Mouse (Mus musculus) liver, postnatal 0 days (tissue): ENCODE results near the gene Wdr25.

ENCODE experiments used
- CTCF ChIP-seq: sonication (generic); IDR thresholded peaks from 2 replicates; pipeline ENCODE4 v1.5.1; 2016; ENCODE audit warnings: antibody characterized with exemption, low read depth
- EP300 ChIP-seq: IDR thresholded peaks from 2 replicates; pipeline ENCODE4 v1.6.1; 2016; ENCODE audit warnings: antibody characterized with exemption, low read depth, mild to moderate bottlenecking

DNA sequence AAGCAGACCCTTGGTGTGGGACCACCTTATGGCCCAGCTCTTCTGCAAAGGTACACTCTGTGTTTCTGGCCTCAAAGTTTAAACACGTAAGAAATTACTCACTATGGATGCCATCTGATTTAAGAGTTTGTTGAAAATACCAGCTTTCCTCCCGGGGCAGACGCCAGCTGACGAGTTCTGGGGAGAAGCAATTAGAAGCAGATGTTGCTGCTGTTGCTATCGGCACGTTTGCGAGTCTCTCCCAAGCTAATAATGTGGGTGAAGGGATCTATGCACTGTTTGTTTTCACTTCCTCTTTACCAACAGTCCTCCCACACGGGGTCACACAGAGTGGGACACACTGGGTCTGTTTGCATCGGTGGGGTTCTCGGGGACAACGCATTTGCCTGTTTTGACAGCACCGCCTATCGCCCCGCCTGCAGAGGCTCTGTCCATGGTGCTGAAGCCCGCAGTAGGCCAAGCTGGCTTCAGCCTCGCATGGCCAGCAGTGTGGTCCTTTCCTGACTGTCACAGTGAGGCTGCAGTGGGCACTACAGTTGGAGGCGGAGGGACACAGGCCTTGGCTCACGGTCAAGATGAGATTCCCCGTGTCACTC, 101.1 kb downstream of the Wdr25 start:
- TF ChIP-seq CTCF, result 0 out of 2 replicates have a peak, but pooled peaks have one; percentile 9
- TF ChIP-seq EP300, result no peak
